Mouse (Mus musculus): ENCODE measurements at regions not wholly inside any gene's neighbourhood (a gene's known extent, or its start where the extent isn't known, plus 50 kb on each side); places are given as distances from the start of the nearest gene placed in this dataset.
A peak's percentile ranks its signal among the peaks of the same experiment; 100 is the strongest.
"Not testable (repeated sequence)": the region's sequence is repeated elsewhere in the genome, so short reads cannot be mapped to it uniquely, and the experiment has no call there.

- Histone ChIP-seq H3K4me2 (no peak overlapping the region), H3K4me3 (ENCODE audit: low read depth, low read length) (no peak overlapping the region), H3K27ac (ENCODE audit: low read depth, low read length) (no peak overlapping the region), H3K4me1 (ENCODE audit: control insufficient read depth, insufficient read depth, low read length) (peaks cover 8% of the 10 kb centered on the region), H3K9ac (ENCODE audit: low read length) (no peak overlapping the region), H3K9me3 (ENCODE audit: control insufficient read depth, low read length) (no peaks in the 10 kb centered on the region), H3K27me3 (ENCODE audit: control insufficient read depth, insufficient read depth, low read length) (no peaks in the 10 kb centered on the region), H3K36me3 (ENCODE audit: control insufficient read depth, insufficient read depth, low read length) (no peaks in the 10 kb centered on the region)
- DNase-seq (ENCODE audit: low spot score, missing footprints), result no peak
- ATAC-seq (ENCODE audit: low FRiP score), result no peak
- WGBS, result 81% methylated on average over 7 of the region's 7 CpGs
Observed at GRCm38 (mm10) chr17:14144082-14144481, 60.0 kb downstream of the Dact2 start.

- H3K4me3 ChIP-seq (ENCODE audit: low read depth, low read length), result no peak overlapping the region
- peaks cover 8% of the 10 kb centered on the region for H3K4me1 ChIP-seq (ENCODE audit: control insufficient read depth, insufficient read depth, low read length)
- 65% methylated on average over 5 of the region's 5 CpGs for WGBS
- H3K4me2 ChIP-seq, result no peak overlapping the region
- no peaks in the 10 kb centered on the region for H3K9me3 ChIP-seq (ENCODE audit: control insufficient read depth, low read length)
- H3K27me3 ChIP-seq (ENCODE audit: control insufficient read depth, insufficient read depth, low read length), result no peaks in the 10 kb centered on the region; the same call in 1 of the 2 replicates
- no peaks in the 10 kb centered on the region for H3K36me3 ChIP-seq (ENCODE audit: control insufficient read depth, insufficient read depth, low read length)
- H3K27ac ChIP-seq (ENCODE audit: low read depth, low read length), result no peak overlapping the region
- H3K9ac ChIP-seq (ENCODE audit: low read length), result no peak overlapping the region
- DNase-seq (ENCODE audit: low spot score, missing footprints), result no peak
- peak; percentile 69 for ATAC-seq (ENCODE audit: low FRiP score)
Observed at GRCm38 (mm10) chr17:14141669-14142068, 62.4 kb downstream of the Dact2 start.

- ATAC-seq (ENCODE audit: low FRiP score) (no peak), DNase-seq (ENCODE audit: low spot score, missing footprints) (no peak)
Observed at GRCm38 (mm10) chr17:14140266-14140665, 63.8 kb downstream of the Dact2 start.

GRCm38 (mm10) chr17:14138941-14139340 is 65.2 kb downstream of the Dact2 start:
- no peak overlapping the region for H3K9ac ChIP-seq (ENCODE audit: low read length)
- ATAC-seq (ENCODE audit: low FRiP score) (no peak), DNase-seq (ENCODE audit: low spot score, missing footprints) (no peak)
- no peak overlapping the region for H3K4me2 ChIP-seq
- H3K27me3 ChIP-seq (ENCODE audit: control insufficient read depth, insufficient read depth, low read length), result no peaks in the 10 kb centered on the region; the same call in 1 of the 2 replicates
- WGBS, result 80% methylated on average over 5 of the region's 5 CpGs
- no peak overlapping the region for H3K4me3 ChIP-seq (ENCODE audit: low read depth, low read length)
- no peaks in the 10 kb centered on the region for H3K36me3 ChIP-seq (ENCODE audit: control insufficient read depth, insufficient read depth, low read length)
- peaks cover 8% of the 10 kb centered on the region for H3K4me1 ChIP-seq (ENCODE audit: control insufficient read depth, insufficient read depth, low read length)
- no peaks in the 10 kb centered on the region for H3K9me3 ChIP-seq (ENCODE audit: control insufficient read depth, low read length)
- no peak overlapping the region for H3K27ac ChIP-seq (ENCODE audit: low read depth, low read length)

More at GRCm38 (mm10) chr17:14140266-14140665, 63.8 kb downstream of the Dact2 start:
- 72% methylated on average over 2 of the region's 2 CpGs for WGBS
- H3K27ac ChIP-seq (ENCODE audit: low read depth, low read length), result no peak overlapping the region
- H3K4me1 ChIP-seq (ENCODE audit: control insufficient read depth, insufficient read depth, low read length), result peaks cover 8% of the 10 kb centered on the region
- no peaks in the 10 kb centered on the region for H3K36me3 ChIP-seq (ENCODE audit: control insufficient read depth, insufficient read depth, low read length)
- no peaks in the 10 kb centered on the region; the same call in 1 of the 2 replicates for H3K27me3 ChIP-seq (ENCODE audit: control insufficient read depth, insufficient read depth, low read length)
- H3K4me2 ChIP-seq, result no peak overlapping the region
- no peak overlapping the region for H3K4me3 ChIP-seq (ENCODE audit: low read depth, low read length)
- H3K9me3 ChIP-seq (ENCODE audit: control insufficient read depth, low read length), result no peaks in the 10 kb centered on the region
- H3K9ac ChIP-seq (ENCODE audit: low read length), result no peak overlapping the region

- no peaks in the 10 kb centered on the region; the same call in 1 of the 2 replicates for H3K27me3 ChIP-seq (ENCODE audit: control insufficient read depth, insufficient read depth, low read length)
- no peak overlapping the region for H3K4me3 ChIP-seq (ENCODE audit: low read depth, low read length)
- no peaks in the 10 kb centered on the region for H3K36me3 ChIP-seq (ENCODE audit: control insufficient read depth, insufficient read depth, low read length)
- DNase-seq (ENCODE audit: low spot score, missing footprints) (no peak), ATAC-seq (ENCODE audit: low FRiP score) (no peak)
- peaks cover 7% of the 10 kb centered on the region for H3K4me1 ChIP-seq (ENCODE audit: control insufficient read depth, insufficient read depth, low read length)
- no peak overlapping the region for H3K9ac ChIP-seq (ENCODE audit: low read length)
- no peak overlapping the region for H3K27ac ChIP-seq (ENCODE audit: low read depth, low read length)
- H3K9me3 ChIP-seq (ENCODE audit: control insufficient read depth, low read length), result no peaks in the 10 kb centered on the region
- 58% methylated on average over 6 of the region's 6 CpGs for WGBS
- no peak overlapping the region for H3K4me2 ChIP-seq
Observed at GRCm38 (mm10) chr17:14136702-14137315, 67.3 kb downstream of the Dact2 start.

- Histone ChIP-seq H3K27me3 (ENCODE audit: control insufficient read depth, insufficient read depth, low read length) (no peaks in the 10 kb centered on the region; the same call in 1 of the 2 replicates), H3K9me3 (ENCODE audit: control insufficient read depth, low read length) (no peaks in the 10 kb centered on the region), H3K4me2 (no peak overlapping the region), H3K4me1 (ENCODE audit: control insufficient read depth, insufficient read depth, low read length) (no peaks in the 10 kb centered on the region), H3K27ac (ENCODE audit: low read depth, low read length) (no peak overlapping the region), H3K9ac (ENCODE audit: low read length) (no peak overlapping the region), H3K36me3 (ENCODE audit: control insufficient read depth, insufficient read depth, low read length) (no peaks in the 10 kb centered on the region), H3K4me3 (ENCODE audit: low read depth, low read length) (no peak overlapping the region)
- DNase-seq (ENCODE audit: low spot score, missing footprints) (no peak), ATAC-seq (ENCODE audit: low FRiP score) (no peak)
- WGBS, result 85% methylated on average over 3 of the region's 3 CpGs
Observed at GRCm38 (mm10) chr17:14134604-14135003, 69.5 kb downstream of the Dact2 start.

GRCm38 (mm10) chr17:14133986-14134385 is 70.1 kb downstream of the Dact2 start:
- Histone ChIP-seq H3K4me2 (no peak overlapping the region), H3K9me3 (ENCODE audit: control insufficient read depth, low read length) (no peaks in the 10 kb centered on the region), H3K27ac (ENCODE audit: low read depth, low read length) (no peak overlapping the region), H3K27me3 (ENCODE audit: control insufficient read depth, insufficient read depth, low read length) (no peaks in the 10 kb centered on the region; the same call in 1 of the 2 replicates), H3K9ac (ENCODE audit: low read length) (no peak overlapping the region), H3K4me3 (ENCODE audit: low read depth, low read length) (no peak overlapping the region), H3K4me1 (ENCODE audit: control insufficient read depth, insufficient read depth, low read length) (no peaks in the 10 kb centered on the region), H3K36me3 (ENCODE audit: control insufficient read depth, insufficient read depth, low read length) (no peaks in the 10 kb centered on the region)
- DNase-seq (ENCODE audit: low spot score, missing footprints) (no peak), ATAC-seq (ENCODE audit: low FRiP score) (no peak)
- WGBS, result 79% methylated on average over 2 of the region's 2 CpGs

- not testable (repeated sequence) for H3K4me1 ChIP-seq (ENCODE audit: control insufficient read depth, insufficient read depth, low read length); H3K27ac ChIP-seq (ENCODE audit: low read depth, low read length); DNase-seq (ENCODE audit: low spot score, missing footprints); H3K36me3 ChIP-seq (ENCODE audit: control insufficient read depth, insufficient read depth, low read length); H3K9me3 ChIP-seq (ENCODE audit: control insufficient read depth, low read length); H3K4me3 ChIP-seq (ENCODE audit: low read depth, low read length); ATAC-seq (ENCODE audit: low FRiP score); H3K27me3 ChIP-seq (ENCODE audit: control insufficient read depth, insufficient read depth, low read length); H3K4me2 ChIP-seq; H3K9ac ChIP-seq (ENCODE audit: low read length)
- 14% methylated on average over 2 of the region's 2 CpGs for whole genome bisulfite sequencing
Observed at GRCm38 (mm10) chr17:14127031-14127430, 67.7 kb upstream of the Gm7358 start.

- Histone ChIP-seq H3K4me3 (ENCODE audit: low read depth, low read length) (no peak overlapping the region), H3K27ac (ENCODE audit: low read depth, low read length) (no peak overlapping the region), H3K27me3 (ENCODE audit: control insufficient read depth, insufficient read depth, low read length) (no peaks in the 10 kb centered on the region), H3K4me2 (no peak overlapping the region), H3K4me1 (ENCODE audit: control insufficient read depth, insufficient read depth, low read length) (no peaks in the 10 kb centered on the region), H3K36me3 (ENCODE audit: control insufficient read depth, insufficient read depth, low read length) (no peaks in the 10 kb centered on the region), H3K9me3 (ENCODE audit: control insufficient read depth, low read length) (no peaks in the 10 kb centered on the region), H3K9ac (ENCODE audit: low read length) (no peak overlapping the region)
- no peak for DNase-seq (ENCODE audit: low spot score, missing footprints)
- WGBS, result 83% methylated on average over 3 of the region's 3 CpGs
- no peak for ATAC-seq (ENCODE audit: low FRiP score)
Observed at GRCm38 (mm10) chr17:14118863-14119262, 59.5 kb upstream of the Gm7358 start.

Data from midbrain, embryonic 11.5 days (tissue).